Mouse (Mus musculus) cerebellum, adult 2 months (tissue): ENCODE data around the gene Fem1b.

Source experiments
- CTCF ChIP-seq: fragments of 200-500 bp; IDR thresholded peaks from 2 replicates; pipeline ENCODE4 v1.5.1; 2011; ENCODE audit warnings: low read depth, mild to moderate bottlenecking, control low read depth, low read length, moderate library complexity, borderline replicate concordance; ENCODE audit not compliant: insufficient read depth
- POLR2A ChIP-seq: fragments of 200-500 bp; IDR thresholded peaks from 2 replicates; pipeline ENCODE4 v1.6.1; 2011; ENCODE audit warnings: low read length, control low read depth, borderline replicate concordance; ENCODE audit not compliant: insufficient read depth

GRCm38 (mm10) chr9:62765346-62765745 is 46.4 kb downstream of the Fem1b start:
- no peak for TF ChIP-seq POLR2A
- TF ChIP-seq CTCF, result no peak
